Mouse (Mus musculus) right cerebral cortex, postnatal 25 days (tissue): Measurements from ENCODE around the gene Myh2.

ENCODE experiments used
- DNase-seq: peaks from one replicate; pipeline ENCODE4 v3.0.0; 2022

Gene Myh2

DNA sequence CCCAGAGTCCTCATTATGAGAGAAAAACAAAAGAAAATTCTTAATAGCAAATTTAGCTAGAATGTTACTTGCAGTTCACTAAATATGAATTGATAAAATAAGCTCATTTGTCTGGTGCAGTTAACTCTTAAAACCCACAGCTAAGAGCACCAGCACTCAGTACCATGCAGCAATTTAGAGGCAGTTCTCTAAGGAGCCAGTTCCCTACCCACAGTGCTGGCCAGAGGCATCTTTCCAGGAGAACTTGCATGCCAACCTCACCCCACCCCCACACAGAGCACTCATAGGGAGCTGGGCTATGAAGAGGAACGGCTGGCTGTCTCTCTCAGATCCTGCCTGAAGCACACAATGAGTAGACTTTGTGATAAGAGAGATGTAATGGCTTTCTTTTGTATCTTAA lies 17.7 kb upstream of the Myh2 start:
- DNase-seq: peak; percentile 68

DNA sequence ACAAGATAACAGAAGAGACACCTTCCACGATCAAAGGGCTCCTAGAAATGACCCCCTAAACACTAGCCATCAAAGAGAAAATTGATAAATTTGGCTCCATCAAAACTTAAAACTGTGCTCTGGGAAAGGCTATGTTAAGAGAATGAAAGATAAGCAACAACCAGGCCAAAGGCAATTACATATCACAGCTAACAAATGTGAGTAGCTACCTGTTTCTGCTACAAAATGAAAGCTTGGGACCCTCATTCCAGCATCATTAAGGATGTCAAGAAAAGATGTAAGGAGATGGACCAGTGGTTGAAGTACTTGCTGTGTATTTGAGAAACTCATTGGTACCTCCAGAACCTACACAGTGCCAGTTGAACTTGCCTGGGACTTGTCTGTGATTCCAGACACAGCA lies 17.0 kb upstream of the Myh2 start:
- DNase-seq: no peak

DNA sequence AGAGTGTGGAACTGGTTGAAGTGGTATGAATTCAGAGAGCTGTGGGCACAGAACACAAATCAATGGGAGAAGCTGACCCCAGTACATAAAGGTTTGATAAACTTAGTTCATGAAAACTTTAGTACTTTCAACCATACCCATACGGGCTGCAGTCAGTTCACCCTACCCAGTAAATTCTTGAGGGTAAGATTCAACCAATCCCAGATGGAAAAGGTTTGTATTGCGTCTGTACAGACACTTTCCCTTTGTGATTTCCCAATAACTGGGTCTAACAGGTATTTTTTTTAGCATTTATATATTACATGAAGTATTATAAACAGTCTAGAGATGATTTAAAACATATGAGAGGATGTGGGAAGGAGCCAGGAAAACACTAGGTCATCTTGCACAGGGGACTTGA lies 15.2 kb upstream of the Myh2 start:
- DNase-seq: no peak

DNA sequence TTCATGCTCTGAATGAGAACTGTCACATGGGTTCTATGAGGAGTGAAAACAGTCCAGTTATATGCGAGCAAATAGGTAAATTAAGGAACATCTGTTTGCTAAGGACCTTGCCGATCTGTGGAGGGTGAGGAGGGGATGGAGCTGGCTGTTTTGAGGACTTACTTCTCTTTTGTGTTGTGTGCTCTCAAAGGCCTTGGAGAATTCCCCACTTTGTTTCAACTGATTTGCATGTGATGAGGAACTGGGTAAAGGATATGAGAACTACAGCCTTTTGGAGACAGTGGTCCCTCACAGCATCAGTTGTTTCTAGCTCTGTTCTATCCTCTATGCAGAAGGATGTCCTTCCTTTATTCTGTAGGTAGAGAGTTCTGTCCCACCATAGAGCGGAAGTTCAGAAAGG lies 10.7 kb upstream of the Myh2 start:
- no peak for DNase-seq

DNA sequence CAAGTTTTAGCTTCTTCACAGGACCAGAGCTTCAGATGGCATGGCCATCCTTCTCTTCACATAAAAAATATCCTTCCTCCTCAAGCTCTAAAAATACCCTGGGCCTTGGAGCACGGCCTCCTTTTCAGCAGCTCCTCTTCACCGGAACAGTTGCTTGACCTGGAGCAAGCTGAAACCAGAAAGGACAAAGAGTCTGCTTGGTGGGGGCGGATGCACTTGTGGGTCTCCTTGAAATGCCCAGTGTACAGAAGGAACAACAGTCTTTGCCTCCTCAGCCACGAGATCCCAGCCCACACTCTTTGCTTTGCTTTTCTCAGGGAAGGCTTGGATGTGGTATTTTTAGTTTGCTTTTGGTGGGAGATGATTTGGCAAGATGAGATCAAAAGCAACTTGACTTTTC lies 7.1 kb upstream of the Myh2 start:
- DNase-seq: no peak

DNA sequence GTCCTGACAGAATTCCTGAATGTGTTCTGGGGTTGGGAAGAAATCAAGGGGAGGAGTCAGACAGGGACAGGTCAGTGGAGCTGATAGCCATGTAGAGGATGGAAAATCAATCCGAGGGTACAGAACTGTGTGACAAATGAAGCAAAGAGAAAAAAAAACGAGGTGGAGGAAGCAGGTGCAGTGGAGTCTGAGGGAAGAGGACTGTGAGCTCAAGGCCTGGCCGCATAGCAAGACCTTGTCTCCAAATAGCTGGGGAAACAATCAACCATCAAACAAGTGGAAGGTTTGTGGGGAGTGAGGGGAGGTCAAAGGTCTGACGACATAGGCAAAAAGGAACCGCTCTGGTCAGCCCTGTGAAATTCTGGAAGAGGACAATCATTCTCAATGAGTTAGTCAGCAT lies 6.0 kb upstream of the Myh2 start:
- DNase-seq: no peak

DNA sequence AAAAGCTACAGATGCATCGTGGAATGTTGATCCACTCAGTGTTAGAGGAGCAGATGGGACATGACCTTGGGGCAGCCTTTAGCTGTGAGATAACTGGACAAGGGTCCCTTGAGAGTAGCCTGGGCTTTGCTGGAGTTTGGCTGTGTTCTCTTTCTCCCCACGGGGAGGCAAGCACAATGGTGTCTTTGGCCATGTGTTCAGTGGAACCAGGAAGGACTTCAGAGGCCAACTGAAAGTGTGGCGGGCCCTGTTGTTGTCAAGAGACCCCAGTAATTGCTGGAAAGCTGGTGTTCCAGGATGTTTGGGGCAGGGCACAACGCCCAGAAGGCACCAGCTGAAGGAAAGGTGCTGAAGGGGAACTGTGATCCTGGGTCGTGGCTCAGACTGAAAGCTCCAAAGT lies 1.5 kb upstream of the Myh2 start:
- no peak for DNase-seq

DNA sequence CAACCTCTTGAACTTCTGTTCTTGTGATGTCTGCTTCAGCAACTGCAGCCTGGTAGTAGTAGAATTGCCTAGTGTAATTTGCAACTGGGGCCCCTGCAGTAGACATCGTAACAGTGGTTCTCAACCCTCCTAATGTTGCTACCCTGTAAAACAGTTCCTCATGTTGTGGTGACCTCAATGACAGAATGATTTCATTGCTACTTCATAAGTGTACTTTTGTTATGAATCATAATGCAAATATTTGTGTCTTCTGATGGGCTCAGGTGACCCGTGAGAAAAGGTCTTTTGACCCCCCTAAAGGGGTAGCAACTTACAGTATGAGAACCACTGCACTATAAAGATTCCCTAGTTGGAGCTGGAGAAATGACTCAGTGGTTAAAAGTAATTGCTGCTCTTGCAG lies 1.6 kb downstream of the Myh2 start:
- DNase-seq: no peak

DNA sequence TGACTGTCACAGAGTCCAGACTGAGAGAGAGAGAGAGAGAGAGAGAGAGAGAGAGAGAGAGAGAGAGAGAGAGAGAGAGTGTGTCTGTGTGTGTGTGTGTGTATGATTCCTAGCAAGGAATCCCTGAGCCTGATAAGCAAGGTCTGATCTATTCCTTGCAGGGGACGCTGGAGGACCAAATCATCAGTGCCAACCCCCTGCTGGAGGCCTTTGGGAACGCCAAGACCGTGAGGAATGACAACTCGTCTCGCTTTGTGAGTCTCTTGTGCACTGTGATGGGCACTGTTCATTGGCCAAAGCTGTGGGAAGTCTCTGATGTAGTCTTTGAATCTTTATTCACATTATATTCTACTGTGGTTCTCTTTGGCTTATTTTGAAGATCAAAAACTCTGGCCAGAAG lies 5.5 kb downstream of the Myh2 start:
- no peak for DNase-seq

DNA sequence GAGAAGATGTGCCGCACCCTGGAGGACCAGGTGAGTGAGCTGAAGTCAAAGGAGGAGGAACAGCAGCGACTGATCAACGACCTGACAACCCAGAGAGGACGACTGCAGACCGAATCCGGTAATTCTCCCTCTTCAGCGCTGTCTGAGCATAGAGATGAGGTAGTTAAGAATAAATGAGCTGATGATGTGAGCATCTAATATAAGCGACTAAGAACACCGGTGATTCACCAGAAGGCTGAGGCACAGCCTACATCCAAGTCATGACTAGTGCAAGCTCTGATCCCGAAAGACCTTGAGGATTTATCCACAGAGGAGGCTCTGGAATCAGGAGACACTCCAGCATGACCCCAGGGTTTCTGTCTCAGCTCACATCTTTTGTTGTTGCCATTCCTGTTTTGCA lies 19.5 kb downstream of the Myh2 start:
- DNase-seq: no peak

DNA sequence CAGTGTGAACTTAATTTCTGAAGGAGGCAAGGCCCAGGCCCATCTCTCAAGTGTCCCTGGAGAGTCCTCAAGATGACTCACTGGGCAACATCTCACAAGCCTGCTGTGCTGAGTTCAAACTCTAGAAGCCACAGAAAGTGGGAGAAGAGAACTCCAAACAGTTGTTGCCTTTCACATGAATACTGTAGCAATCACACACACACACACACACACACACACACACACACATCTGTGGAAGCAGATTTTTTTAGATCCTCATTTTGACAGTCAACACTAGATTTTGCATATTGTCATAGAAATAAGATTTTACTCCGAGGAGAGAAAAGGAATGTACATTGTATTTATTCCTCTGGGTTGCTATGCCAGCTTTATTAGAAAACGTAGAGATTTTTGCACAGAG lies 20.0 kb downstream of the Myh2 start:
- DNase-seq: no peak

DNA sequence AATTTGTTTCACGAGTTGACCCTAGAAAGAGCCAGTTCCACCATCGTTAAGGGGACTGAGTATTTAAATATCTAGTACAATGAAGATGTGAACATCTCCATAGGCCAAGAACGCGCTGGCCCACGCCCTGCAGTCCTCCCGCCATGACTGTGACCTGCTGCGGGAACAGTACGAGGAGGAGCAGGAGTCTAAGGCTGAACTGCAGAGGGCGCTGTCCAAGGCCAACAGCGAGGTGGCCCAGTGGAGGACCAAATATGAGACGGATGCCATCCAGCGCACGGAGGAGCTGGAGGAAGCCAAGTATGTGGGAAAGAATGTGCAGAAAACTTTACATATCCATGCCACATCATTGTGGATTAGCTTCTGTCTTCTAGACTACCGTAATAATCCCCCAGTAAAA lies 20.7 kb downstream of the Myh2 start:
- no peak for DNase-seq

DNA sequence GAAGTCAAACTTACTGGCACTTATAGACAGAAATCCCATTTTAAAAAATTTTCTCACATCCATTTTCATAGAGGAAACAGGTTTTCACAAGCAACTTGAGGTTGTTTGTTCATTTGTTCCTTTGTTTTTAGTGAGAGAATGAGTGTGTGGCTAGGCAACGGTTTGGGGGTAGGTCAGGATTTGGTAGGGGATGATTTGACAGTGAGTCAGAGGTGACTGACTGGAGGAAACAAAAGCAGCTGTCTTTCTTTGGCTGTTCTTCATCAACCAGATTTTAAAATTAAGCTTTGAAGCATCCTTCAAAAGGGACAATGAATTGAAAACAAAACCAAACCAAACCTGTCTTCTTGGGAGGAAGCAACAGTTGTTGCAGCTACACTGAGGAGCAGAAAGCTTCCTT lies 28.5 kb downstream of the Myh2 start:
- no peak for DNase-seq

DNA sequence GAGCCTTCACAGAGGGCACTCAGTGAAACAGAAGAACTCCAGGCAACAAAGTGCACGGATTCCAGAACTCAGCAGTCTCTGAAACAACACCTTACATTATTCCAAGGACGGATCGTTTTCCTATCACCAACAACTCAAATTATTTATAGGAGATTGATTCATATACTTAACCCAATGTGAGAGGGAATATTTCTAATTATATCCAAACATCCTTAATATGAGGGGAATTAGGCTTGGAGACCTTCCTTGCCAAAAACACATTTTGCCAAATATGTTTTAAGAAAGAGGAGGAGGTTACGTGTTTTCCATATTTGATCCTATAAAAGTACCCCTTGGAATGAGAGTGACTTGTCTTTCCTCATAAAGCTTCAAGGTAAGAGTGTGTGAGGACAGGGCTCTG lies 28.9 kb downstream of the Myh2 start, which contains the start of gene Myh1:
Gene Myh1, plus strand, starts transcription at position 301 of the 400 bp plus-strand sequence.
- DNase-seq: no peak

DNA sequence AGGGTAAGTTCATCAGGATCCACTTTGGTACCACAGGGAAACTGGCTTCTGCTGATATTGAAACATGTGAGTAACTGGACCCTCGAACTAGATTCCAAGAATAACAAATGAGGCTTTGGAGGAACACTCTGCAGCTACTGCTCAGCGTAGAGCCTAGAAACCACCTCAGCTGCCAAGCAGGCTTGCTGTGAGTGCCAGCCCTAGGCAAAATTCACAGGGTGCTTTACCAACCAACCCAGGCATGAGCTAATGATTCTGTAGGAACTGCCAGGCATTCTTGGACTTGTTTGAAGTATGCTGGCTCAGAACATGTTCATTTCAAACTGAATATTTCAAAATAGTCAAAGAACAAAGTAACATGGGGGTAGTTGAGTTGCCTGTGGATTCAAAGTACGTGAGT lies 33.9 kb downstream of the Myh2 start:
- DNase-seq: peak; percentile 27

DNA sequence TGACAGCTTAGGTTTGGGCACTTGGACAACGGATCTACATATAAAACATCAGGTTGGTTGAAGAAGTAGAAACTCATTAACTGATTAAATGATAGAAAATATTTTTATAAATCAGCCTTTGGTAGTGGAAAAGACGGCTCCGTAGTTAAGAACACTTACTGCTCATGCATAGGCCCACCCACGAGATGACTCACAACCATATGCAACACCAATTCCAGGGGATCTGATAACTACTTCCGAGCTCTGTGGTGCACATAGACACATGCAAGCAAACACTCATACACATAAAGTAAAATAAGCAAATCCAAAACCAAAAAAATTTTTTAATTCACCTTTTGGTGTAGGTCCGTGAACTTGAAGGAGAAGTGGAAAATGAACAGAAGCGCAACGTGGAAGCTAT lies 51.0 kb downstream of the Myh2 start:
- no peak for DNase-seq

DNA sequence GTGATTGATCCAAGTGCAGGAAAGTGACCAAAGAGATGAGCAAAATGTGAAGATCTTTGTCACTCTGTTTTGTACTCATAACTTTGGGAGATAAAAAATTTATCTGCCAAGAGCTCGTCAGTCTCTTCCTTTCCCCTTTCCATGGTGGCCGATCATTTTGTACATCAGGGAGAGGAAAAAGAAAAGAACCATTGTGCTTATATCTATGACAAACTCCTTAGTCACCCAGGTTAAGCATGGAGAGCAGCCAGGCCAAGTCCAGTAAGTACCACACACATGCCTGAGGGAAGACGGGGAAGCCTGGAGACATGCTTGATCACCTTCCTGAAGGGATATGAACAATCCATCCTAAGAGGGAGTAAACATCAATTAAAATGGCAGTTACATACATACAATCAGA lies 53.6 kb downstream of the Myh2 start:
- no peak for DNase-seq

DNA sequence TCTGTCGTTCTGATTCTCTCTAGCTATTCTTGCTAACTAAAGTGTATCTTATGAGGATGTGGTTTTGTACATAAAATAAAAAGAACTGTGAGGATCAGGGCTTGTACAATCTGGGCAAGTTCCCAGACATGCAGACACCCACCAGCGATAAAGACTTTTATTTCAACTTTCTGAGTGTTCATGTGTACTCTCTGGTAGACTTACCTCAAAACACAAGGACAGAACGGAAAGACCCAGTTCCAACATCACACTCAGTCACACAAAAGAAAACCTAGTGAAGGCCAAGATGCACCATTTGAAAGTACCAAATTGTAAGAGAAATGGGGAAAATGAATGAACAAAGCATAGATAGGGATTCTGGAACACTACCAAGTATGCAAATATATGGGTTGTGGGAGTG lies 57.9 kb downstream of the Myh2 start:
- DNase-seq: no peak

DNA sequence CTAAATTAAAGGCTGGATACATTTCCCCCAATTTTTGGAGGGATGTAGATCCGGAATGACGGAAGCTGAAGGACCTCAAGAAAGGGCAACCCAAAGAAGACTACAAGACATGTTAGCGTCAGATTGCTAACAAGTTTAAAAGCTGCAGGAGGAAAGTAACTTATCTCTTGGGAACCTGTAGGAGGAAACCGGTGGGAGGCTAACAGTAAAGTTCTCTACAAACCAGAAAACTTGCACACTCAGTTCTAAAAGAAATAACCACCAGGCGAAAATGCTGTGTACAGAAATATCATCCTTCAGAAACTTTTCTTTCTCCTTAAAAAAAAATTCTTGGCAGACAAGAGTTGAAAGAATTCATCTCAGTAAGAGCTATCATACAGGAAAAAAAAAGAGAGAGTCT lies 58.3 kb downstream of the Myh2 start:
- DNase-seq: no peak

DNA sequence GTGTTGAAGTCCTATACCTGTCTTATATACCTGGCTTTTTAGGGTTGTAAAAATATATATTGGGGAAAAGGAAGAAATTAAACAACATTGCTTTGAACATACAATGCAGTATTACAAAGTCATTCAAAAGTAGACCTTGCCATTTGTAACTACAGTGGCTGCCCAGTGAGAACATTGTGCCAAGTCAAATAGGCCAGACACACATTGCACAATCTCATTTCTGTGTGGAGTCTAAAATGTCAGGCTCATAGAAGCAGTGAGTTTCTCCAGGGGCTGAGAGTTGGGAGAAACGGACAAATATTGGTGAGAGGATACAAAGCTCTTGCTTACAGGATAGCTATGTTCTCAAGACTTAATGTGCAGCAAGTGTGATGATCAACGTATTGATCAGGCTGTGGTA lies 59.1 kb downstream of the Myh2 start:
- no peak for DNase-seq

DNA sequence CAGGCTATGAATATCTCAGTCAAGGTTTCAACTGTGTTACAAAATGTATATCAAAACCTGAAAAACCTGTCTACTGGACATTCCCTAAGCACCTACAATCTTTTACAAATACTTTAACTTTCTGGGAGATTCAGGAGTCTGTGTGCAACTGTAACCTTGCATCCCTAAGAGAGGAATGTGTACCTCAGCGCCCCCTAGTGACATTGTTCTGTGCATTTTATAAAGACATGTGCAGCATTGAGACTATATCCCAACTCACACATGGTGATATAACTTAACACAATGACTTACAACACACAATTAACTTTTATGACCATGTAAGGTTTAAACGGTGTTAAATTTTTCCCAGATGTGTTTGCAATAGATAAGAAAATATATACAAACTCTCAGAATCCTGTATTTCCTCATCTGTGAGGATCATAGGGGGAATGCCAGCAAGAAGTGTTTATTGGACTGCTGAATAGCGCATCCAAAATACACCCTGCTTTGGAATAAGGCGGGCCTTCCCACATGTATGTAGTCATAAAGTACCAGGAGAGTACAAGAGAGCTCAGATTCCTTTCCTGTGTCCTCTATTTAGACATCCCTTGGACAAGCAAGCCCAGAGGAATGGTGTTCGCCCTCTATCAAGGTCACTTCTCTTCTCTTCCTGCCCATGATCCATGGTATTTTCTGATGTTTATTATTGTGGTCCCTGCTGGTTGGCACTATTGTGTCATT lies 65.0 kb downstream of the Myh2 start:
- no peak for DNase-seq

DNA sequence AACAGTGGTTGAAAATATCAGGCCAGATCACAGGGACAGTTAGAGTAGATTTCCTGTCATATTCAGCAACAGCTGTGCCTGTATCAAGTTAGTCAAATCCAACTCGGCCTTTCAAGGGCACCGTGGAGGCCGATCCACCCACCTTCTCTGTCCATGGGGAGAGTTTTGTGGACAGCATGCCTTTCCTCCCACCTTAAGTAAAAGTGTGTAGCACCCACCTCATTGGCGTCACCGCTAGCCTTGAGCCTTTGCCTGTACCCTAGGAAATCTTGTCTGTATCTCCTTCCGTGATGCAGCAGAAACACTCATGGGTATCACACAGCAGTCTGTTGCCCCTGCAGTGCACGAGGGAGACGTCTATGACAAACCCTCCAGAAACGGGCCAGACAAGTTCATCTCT lies 66.0 kb downstream of the Myh2 start:
- DNase-seq: no peak

DNA sequence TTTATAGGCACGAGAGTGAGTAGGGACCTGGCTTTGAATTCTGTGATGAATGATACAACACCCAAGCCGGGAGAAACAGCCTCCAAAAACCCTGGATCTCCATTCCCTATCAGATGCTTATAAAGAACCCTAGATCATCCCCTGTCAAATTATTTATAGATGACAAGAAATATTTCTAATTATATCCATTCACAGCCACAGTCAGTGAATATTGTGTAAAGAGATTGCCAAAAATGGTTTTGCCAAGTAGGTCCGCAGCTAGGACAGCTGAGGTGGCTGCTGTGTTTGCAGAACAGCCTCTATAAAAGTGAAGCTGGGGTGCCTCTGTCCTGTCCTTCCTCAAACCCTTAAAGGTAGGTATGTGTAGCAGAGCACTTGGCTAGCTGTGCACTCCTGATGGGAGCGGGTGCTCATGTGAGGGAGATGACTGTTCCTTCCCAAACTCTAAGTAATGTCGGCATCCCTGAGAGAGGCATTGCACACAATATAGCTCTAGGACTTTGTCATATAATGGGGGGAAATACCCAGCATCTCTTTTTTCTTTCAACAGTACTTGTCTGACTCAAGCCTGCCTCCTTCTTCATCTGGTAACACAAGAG lies 66.8 kb downstream of the Myh2 start, which contains the start of gene Myh4:
Gene Myh4, plus strand, starts transcription at position 549 of the 599 bp plus-strand sequence.
- no peak for DNase-seq

DNA sequence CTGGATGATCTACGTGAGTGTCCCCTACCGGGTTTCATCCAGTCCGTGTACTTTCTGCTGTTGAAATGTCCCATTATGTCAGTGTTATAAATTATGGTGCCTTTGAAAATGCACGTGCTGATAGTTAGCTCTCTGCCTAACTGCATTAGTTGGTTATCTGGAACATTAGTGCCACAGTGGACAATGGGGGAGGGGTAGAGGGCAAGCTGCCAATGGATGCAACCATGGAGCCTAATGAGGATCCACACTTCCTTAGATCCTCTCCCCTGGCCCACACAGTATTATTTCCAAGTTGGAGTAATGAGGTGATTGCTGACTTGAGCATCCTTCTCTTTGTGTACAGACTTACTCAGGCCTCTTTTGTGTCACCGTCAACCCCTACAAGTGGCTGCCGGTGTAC lies 70.2 kb downstream of the Myh2 start:
- no peak for DNase-seq
